Mouse (Mus musculus): Measurements from ENCODE around the gene Eml4. TPM values are rescaled to one million over a fixed set of nuclear protein-coding genes. Genes with fewer than 3 reads are reported as not detected.

Gene Eml4
- total and polyA plus RNA-seq, 3 experiments: 3.7 to 30.2 (median 26.4) TPM

DNA sequence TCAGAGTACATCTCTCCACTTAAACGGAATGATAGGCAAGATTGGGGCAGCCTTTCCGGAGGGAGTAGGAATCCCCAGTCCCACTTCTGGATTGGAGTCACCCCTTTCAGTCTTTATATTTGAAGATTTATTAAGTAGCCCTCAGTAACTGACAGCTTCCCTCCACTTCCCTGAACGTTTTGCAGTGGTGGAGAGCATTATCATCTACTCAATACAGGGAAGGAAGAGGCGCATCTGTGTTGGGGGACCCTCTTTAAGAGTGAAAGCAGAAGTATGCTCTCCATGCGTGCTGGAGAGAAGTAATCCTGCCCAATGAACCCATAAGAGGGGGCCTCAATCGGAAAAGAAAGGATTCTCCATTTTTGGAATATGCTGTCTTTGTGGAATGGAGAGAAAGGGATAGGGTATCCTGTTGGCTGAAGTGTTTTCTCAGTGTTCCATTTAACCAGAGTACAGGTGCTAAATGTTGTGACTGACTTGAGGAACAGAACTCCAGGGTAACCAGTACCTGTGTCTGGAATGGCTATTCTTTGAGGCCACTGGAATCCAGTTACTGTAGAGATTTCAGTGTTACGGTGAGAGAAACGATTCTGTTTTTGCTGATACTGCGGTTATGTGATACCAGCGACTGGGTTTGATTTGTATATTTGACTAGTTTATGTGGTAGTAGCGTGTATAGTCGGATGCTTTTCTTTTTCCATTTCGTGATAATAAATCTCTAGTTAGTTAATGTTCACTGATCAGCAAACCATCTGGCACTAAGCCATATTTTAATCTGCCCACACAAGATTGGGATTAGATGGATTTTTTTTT is 1.1 kb downstream of the Eml4 start:
- H3K27me3 ChIP-seq (ENCODE audit: insufficient read depth, low read length): peaks cover 2% of the 10 kb centered on the region; the same call in 1 of the 2 replicates
- DNase-seq (ENCODE audit: low spot score): peak; percentile 37
- 0 out of 2 replicates have a peak, but pooled peaks have one; percentile 5 for ATAC-seq (ENCODE audit: extremely low read depth, insufficient number of reproducible peaks, low FRiP score, poor library complexity, severe bottlenecking)
- H3K4me3 ChIP-seq (ENCODE audit: low read depth, low read length): peak overlapping the region; percentile 86
- peaks cover 46% of the 10 kb centered on the region for H3K4me1 ChIP-seq (ENCODE audit: insufficient read depth, low read depth, low read length)
- no peak for TF ChIP-seq POLR2AphosphoS5 (IDR thresholded peaks at IDR 0.05; ENCODE audit: insufficient replicate concordance, low read depth, low read length)
- no peak for TF ChIP-seq GATA1 (IDR thresholded peaks at IDR 0.05; ENCODE audit: borderline replicate concordance, low read length)
- TF ChIP-seq CTCF (IDR thresholded peaks at IDR 0.05; ENCODE audit: low read depth, low read length): no peak
- no peak for TF ChIP-seq TAL1 (conservative IDR thresholded peaks at IDR 0.05; ENCODE audit: low read depth, low read length)
- TF ChIP-seq GATA2 (IDR thresholded peaks at IDR 0.05; ENCODE audit: borderline replicate concordance, low read depth, low read length): no peak
- no peaks in the 10 kb centered on the region for H3K9me3 ChIP-seq (replicated peaks)
- H3K36me3 ChIP-seq (replicated peaks): no peaks in the 10 kb centered on the region

- Histone ChIP-seq H3K9me3 (replicated peaks) (no peaks in the 10 kb centered on the region), H3K36me3 (replicated peaks) (no peaks in the 10 kb centered on the region), H3K4me3 (ENCODE audit: low read depth, low read length) (peak overlapping the region; percentile 15; the same call in 1 of the 2 replicates), H3K4me1 (ENCODE audit: insufficient read depth, low read depth, low read length) (peaks cover 49% of the 10 kb centered on the region), H3K27me3 (ENCODE audit: insufficient read depth, low read length) (peaks cover 2% of the 10 kb centered on the region; the same call in 1 of the 2 replicates)
- ATAC-seq (ENCODE audit: extremely low read depth, insufficient number of reproducible peaks, low FRiP score, poor library complexity, severe bottlenecking): no peak
- no peak for DNase-seq (ENCODE audit: low spot score)
- TF ChIP-seq GATA2 (IDR thresholded peaks at IDR 0.05; ENCODE audit: borderline replicate concordance, low read depth, low read length): no peak
- no peak for TF ChIP-seq TAL1 (conservative IDR thresholded peaks at IDR 0.05; ENCODE audit: low read depth, low read length)
- no peak for TF ChIP-seq GATA1 (IDR thresholded peaks at IDR 0.05; ENCODE audit: borderline replicate concordance, low read length)
- TF ChIP-seq POLR2AphosphoS5 (IDR thresholded peaks at IDR 0.05; ENCODE audit: insufficient replicate concordance, low read depth, low read length): no peak
- no peak for TF ChIP-seq CTCF (IDR thresholded peaks at IDR 0.05; ENCODE audit: low read depth, low read length)
These were observed 1.7 kb downstream of the Eml4 start for GRCm38 (mm10) chr17:83352456-83352855.

GRCm38 (mm10) chr17:83353011-83353410 is 2.3 kb downstream of the Eml4 start:
- no peak for DNase-seq (ENCODE audit: low spot score)
- peak overlapping the region; percentile 15; the same call in 1 of the 2 replicates for H3K4me3 ChIP-seq (ENCODE audit: low read depth, low read length)

DNA sequence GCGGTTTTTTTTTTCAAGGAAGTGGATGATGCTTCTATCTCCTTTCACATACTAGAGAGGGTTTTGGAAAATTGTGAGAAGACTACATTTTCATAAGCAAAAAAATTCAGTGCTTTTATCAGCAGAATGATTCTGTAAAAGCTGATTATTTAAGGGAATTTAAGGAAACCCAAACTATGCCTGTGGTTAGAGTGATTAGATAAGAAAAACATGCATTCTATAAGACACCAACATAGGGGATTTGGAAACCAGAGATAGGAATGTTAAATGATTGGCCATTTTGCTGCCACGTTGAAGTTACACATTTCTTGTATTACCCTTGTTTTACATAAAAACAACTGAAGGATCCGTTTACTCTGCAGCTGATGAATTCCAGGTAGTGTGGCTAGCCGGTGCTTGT is 2.7 kb downstream of the Eml4 start:
- no peaks in the 10 kb centered on the region for H3K9me3 ChIP-seq (replicated peaks)
- ATAC-seq (ENCODE audit: extremely low read depth, insufficient number of reproducible peaks, low FRiP score, poor library complexity, severe bottlenecking): peak; percentile 67
- peaks cover 50% of the 10 kb centered on the region for H3K4me1 ChIP-seq (ENCODE audit: insufficient read depth, low read depth, low read length)
- no peaks in the 10 kb centered on the region for H3K27me3 ChIP-seq (ENCODE audit: insufficient read depth, low read length)
- H3K36me3 ChIP-seq (replicated peaks): no peaks in the 10 kb centered on the region
- no peak for DNase-seq (ENCODE audit: low spot score)
- H3K4me3 ChIP-seq (ENCODE audit: low read depth, low read length): no peak overlapping the region
- TF ChIP-seq TAL1 (conservative IDR thresholded peaks at IDR 0.05; ENCODE audit: low read depth, low read length) (peak; percentile 34; the same call in 1 of the 2 replicates), GATA1 (IDR thresholded peaks at IDR 0.05; ENCODE audit: borderline replicate concordance, low read length) (no peak)

More at GRCm38 (mm10) chr17:83353011-83353410, 2.3 kb downstream of the Eml4 start:
- Histone ChIP-seq H3K27me3 (ENCODE audit: insufficient read depth, low read length) (peaks cover 2% of the 10 kb centered on the region; the same call in 1 of the 2 replicates), H3K36me3 (replicated peaks) (no peaks in the 10 kb centered on the region), H3K9me3 (replicated peaks) (no peaks in the 10 kb centered on the region), H3K4me1 (ENCODE audit: insufficient read depth, low read depth, low read length) (peaks cover 49% of the 10 kb centered on the region)
- TF ChIP-seq GATA1 (IDR thresholded peaks at IDR 0.05; ENCODE audit: borderline replicate concordance, low read length) (no peak), GATA2 (IDR thresholded peaks at IDR 0.05; ENCODE audit: borderline replicate concordance, low read depth, low read length) (no peak), TAL1 (conservative IDR thresholded peaks at IDR 0.05; ENCODE audit: low read depth, low read length) (no peak), POLR2AphosphoS5 (IDR thresholded peaks at IDR 0.05; ENCODE audit: insufficient replicate concordance, low read depth, low read length) (no peak), CTCF (IDR thresholded peaks at IDR 0.05; ENCODE audit: low read depth, low read length) (no peak)
- no peak for ATAC-seq (ENCODE audit: extremely low read depth, insufficient number of reproducible peaks, low FRiP score, poor library complexity, severe bottlenecking)

- DNase-seq (ENCODE audit: low spot score) (no peak), ATAC-seq (ENCODE audit: extremely low read depth, insufficient number of reproducible peaks, low FRiP score, poor library complexity, severe bottlenecking) (no peak)
- Histone ChIP-seq H3K27me3 (ENCODE audit: insufficient read depth, low read length) (no peaks in the 10 kb centered on the region), H3K9me3 (replicated peaks) (no peaks in the 10 kb centered on the region), H3K36me3 (replicated peaks) (peaks cover 3% of the 10 kb centered on the region), H3K4me1 (ENCODE audit: insufficient read depth, low read depth, low read length) (peaks cover 57% of the 10 kb centered on the region), H3K4me3 (ENCODE audit: low read depth, low read length) (no peak overlapping the region)
- TF ChIP-seq TAL1 (conservative IDR thresholded peaks at IDR 0.05; ENCODE audit: low read depth, low read length) (no peak), CTCF (IDR thresholded peaks at IDR 0.05; ENCODE audit: low read depth, low read length) (no peak), GATA1 (IDR thresholded peaks at IDR 0.05; ENCODE audit: borderline replicate concordance, low read length) (no peak), POLR2AphosphoS5 (IDR thresholded peaks at IDR 0.05; ENCODE audit: insufficient replicate concordance, low read depth, low read length) (no peak), GATA2 (IDR thresholded peaks at IDR 0.05; ENCODE audit: borderline replicate concordance, low read depth, low read length) (no peak)
These were observed 4.8 kb downstream of the Eml4 start for GRCm38 (mm10) chr17:83355481-83355880.

GRCm38 (mm10) chr17:83359934-83360333 is 9.2 kb downstream of the Eml4 start:
- TF ChIP-seq GATA1 (IDR thresholded peaks at IDR 0.05; ENCODE audit: borderline replicate concordance, low read length) (no peak), POLR2AphosphoS5 (IDR thresholded peaks at IDR 0.05; ENCODE audit: insufficient replicate concordance, low read depth, low read length) (no peak), GATA2 (IDR thresholded peaks at IDR 0.05; ENCODE audit: borderline replicate concordance, low read depth, low read length) (no peak), CTCF (IDR thresholded peaks at IDR 0.05; ENCODE audit: low read depth, low read length) (no peak), TAL1 (conservative IDR thresholded peaks at IDR 0.05; ENCODE audit: low read depth, low read length) (no peak)
- Histone ChIP-seq H3K4me1 (ENCODE audit: insufficient read depth, low read depth, low read length) (peaks cover 31% of the 10 kb centered on the region), H3K27me3 (ENCODE audit: insufficient read depth, low read length) (no peaks in the 10 kb centered on the region), H3K36me3 (replicated peaks) (peaks cover 10% of the 10 kb centered on the region), H3K9me3 (replicated peaks) (no peaks in the 10 kb centered on the region), H3K4me3 (ENCODE audit: low read depth, low read length) (no peak overlapping the region)
- no peak for DNase-seq (ENCODE audit: low spot score)
- no peak for ATAC-seq (ENCODE audit: extremely low read depth, insufficient number of reproducible peaks, low FRiP score, poor library complexity, severe bottlenecking)

Data from G1E (cell line).